Mouse (Mus musculus): ENCODE data around the gene Cbln3. TPM values are rescaled to one million over a fixed set of nuclear protein-coding genes. Genes with fewer than 3 reads are reported as not detected.
A peak's percentile ranks its signal among the peaks of the same experiment; 100 is the strongest.

Cbln3 gene
- polyA plus RNA-seq, 1 experiment, result not detected

DNA sequence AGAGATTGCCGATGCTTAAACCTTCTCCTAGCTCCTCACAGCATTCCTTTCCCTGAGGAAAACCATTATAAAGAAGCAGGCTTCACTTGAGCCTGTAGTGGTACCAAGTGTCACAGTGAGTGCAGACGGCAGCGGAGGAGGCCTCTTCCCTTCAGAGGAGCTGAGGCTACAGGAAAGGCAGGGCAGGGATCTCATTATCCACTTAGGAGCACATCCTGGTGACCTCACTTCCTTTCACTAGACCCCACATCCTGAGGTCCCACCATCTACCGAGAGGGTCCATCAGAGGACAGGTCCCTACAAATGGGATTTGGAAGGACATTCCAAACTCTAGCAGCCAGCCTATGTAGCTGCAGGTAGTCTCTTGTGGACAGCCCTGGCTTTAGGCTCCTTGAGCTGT is 26.6 kb downstream of the Cbln3 start:
- no peaks in the 10 kb centered on the region for H3K36me3 ChIP-seq (ENCODE audit: control insufficient read depth)
- H3K4me3 ChIP-seq (replicated peaks), result no peak overlapping the region
- peaks cover 26% of the 10 kb centered on the region for H3K27me3 ChIP-seq (ENCODE audit: control insufficient read depth)
- H3K9me3 ChIP-seq (ENCODE audit: control insufficient read depth, low read length), result no peaks in the 10 kb centered on the region
- peaks cover 16% of the 10 kb centered on the region for H3K4me1 ChIP-seq (ENCODE audit: control insufficient read depth)
- no peak for TF ChIP-seq GATA1 (IDR thresholded peaks at IDR 0.05; ENCODE audit: low read length)
- TF ChIP-seq TAL1 (IDR thresholded peaks at IDR 0.05; ENCODE audit: low read length), result no peak

GRCm38 (mm10) chr14:55855101-55855561 is 29.1 kb downstream of the Cbln3 start:
- no peaks in the 10 kb centered on the region for H3K9me3 ChIP-seq (ENCODE audit: control insufficient read depth, low read length)
- H3K4me1 ChIP-seq (ENCODE audit: control insufficient read depth), result peaks cover 21% of the 10 kb centered on the region
- no peaks in the 10 kb centered on the region for H3K36me3 ChIP-seq (ENCODE audit: control insufficient read depth)
- H3K27me3 ChIP-seq (ENCODE audit: control insufficient read depth), result peaks cover 29% of the 10 kb centered on the region
- peak overlapping the region; percentile 55 for H3K4me3 ChIP-seq (replicated peaks)
- TF ChIP-seq GATA1 (IDR thresholded peaks at IDR 0.05; ENCODE audit: low read length), result no peak
- no peak for TF ChIP-seq TAL1 (IDR thresholded peaks at IDR 0.05; ENCODE audit: low read length)

DNA sequence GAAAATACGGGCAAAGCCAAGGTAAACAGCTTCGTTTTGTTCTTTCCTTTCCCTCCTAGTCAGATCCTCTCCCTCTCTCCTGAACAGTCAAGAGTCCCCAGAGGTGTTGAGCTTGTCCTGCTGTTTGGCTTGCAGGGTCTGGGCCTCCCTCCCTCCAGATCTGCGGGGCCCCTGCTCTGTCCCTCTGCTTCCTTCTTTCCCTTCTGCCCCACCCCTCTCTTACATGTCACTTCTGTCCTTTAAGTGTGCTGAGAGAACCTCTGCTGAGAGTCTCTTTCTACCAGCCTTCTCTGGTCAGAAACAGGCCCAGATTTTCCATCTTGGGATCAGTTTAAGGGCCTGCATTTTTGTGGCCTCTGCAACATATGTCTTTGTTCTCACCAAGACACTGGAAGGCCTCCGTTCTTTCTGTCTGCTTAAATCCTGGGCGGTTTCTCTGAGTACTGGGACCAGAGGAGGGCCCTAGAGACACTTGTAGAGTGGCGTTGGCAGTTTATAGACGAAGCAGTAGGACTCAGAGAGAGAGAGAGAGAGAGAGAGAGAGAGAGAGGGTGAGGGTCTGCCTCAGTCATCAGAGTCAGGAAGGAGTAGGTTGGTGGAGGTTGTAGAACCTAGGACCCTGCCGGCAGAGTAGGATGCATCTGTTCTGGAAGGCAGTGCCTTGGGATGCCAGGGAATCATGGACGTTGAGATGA is 29.6 kb downstream of the Cbln3 start:
- H3K27me3 ChIP-seq (ENCODE audit: control insufficient read depth), result peaks cover 29% of the 10 kb centered on the region
- H3K9me3 ChIP-seq (ENCODE audit: control insufficient read depth, low read length), result no peaks in the 10 kb centered on the region
- no peaks in the 10 kb centered on the region for H3K36me3 ChIP-seq (ENCODE audit: control insufficient read depth)
- TF ChIP-seq TAL1 (IDR thresholded peaks at IDR 0.05; ENCODE audit: low read length) (no peak), GATA1 (IDR thresholded peaks at IDR 0.05; ENCODE audit: low read length) (no peak)
- H3K4me3 ChIP-seq (replicated peaks), result peak overlapping the region; percentile 55
- peaks cover 21% of the 10 kb centered on the region for H3K4me1 ChIP-seq (ENCODE audit: control insufficient read depth)

DNA sequence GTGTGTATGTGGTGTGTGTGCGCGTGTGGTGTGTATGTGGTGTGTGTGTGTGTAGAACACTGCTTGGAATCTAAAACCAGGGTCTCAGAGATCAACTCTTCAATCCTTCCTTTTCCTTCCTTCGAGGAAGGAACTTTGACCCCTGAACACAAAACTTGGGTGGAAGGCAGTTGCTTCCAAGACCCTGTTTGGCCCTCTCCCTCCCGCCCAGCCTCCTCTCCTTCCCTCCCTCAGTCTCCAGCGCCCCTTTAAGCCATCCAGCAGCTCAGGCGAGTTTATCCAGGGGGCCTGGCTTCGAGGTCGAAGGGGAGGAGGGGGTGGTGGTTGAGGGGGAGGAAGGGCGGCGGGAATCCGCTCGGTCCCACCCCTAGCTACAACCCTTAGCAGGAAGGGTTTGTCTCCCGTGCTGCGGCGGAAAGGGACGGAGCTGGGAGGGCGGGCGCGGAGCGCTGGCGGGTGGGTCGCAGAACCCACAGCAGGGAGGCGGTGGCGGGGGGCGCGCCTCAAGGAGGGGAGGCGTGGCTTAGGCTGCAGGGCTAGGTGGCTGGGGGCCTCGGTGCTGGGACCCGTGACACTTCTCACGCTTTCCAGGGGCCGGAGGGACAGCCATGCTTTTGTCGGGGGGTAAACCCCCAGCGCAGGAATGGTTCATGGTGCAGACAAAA is 30.4 kb downstream of the Cbln3 start, which contains the start of gene Nynrin:
Gene Nynrin (plus strand): TSS at position 390 of the 665 bp plus-strand sequence.
- TF ChIP-seq TAL1 (IDR thresholded peaks at IDR 0.05; ENCODE audit: low read length) (no peak), GATA1 (IDR thresholded peaks at IDR 0.05; ENCODE audit: low read length) (no peak)
- Histone ChIP-seq H3K36me3 (ENCODE audit: control insufficient read depth) (no peaks in the 10 kb centered on the region), H3K4me3 (replicated peaks) (peak within 1 kb of the TSS; percentile 55), H3K27me3 (ENCODE audit: control insufficient read depth) (peaks cover 29% of the 10 kb centered on the region), H3K4me1 (ENCODE audit: control insufficient read depth) (peaks cover 21% of the 10 kb centered on the region), H3K9me3 (ENCODE audit: control insufficient read depth, low read length) (no peaks in the 10 kb centered on the region)

DNA sequence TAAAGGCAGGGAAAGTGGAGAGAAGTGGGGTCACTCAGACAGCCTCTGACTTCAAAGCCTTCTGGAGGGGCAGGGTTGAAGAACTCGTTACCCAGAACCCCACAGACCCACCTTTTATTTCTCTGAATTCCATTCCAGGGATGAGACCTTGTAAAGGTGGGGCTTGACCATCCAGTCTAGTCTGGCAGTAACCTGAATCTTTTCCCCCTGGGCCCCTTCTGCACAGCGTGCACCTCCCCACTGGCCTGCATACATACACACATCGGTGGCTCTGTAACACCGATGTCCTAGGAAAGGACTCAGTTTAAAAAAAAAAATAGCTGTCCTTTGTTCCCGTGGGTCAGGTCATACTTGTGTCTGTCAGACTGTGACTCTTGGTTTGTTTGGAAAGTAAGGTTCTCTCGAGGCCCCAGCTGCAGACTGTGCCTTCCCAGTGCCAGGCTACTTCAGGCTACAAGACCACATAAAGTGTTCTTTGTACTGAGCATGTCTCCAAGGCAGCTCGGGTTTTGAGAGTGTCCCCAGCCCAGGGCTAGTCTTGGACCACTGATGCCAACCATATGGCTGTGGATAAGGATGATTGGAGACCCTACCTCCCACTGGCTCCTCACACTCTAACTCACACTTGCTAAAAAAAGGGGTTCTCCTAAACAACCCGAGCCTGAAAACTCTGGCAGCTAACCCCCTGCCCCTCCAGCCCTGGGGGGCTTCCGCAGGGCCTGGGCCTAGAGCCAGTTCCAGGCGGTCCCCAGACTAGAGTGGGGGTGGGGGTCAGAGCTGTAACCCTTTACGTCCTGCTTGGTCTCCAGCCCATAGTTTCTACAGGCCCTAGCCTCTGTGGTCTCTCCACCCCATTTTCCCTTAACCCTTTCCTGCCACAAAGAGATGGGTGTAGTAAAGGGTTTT is 31.3 kb downstream of the Cbln3 start:
- no peaks in the 10 kb centered on the region for H3K9me3 ChIP-seq (ENCODE audit: control insufficient read depth, low read length)
- no peak overlapping the region for H3K4me3 ChIP-seq (replicated peaks)
- no peaks in the 10 kb centered on the region for H3K36me3 ChIP-seq (ENCODE audit: control insufficient read depth)
- TF ChIP-seq GATA1 (IDR thresholded peaks at IDR 0.05; ENCODE audit: low read length) (no peak), TAL1 (IDR thresholded peaks at IDR 0.05; ENCODE audit: low read length) (no peak)
- H3K27me3 ChIP-seq (ENCODE audit: control insufficient read depth), result peaks cover 29% of the 10 kb centered on the region
- H3K4me1 ChIP-seq (ENCODE audit: control insufficient read depth), result peaks cover 21% of the 10 kb centered on the region

DNA sequence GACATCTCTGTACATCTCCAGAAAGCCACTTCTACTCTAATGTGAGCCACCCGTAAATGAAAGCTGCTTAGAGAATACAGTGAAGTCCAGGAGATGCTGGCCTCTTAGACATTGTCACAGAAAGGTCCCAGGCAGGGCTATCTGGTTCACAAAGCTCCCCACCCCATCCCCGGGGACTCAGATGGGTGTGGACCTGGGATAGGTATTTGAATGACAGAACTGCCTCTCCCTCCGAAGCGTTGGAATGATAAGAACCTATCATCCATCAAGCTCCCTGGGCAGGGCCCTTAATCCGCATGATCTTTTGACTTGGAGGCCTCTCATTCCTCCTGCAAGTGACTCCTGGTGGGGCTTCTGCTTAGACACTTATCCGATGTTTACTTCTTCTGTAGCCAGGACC is 33.3 kb downstream of the Cbln3 start:
- Histone ChIP-seq H3K9me3 (ENCODE audit: control insufficient read depth, low read length) (no peaks in the 10 kb centered on the region), H3K36me3 (ENCODE audit: control insufficient read depth) (no peaks in the 10 kb centered on the region), H3K4me1 (ENCODE audit: control insufficient read depth) (peaks cover 21% of the 10 kb centered on the region), H3K4me3 (replicated peaks) (no peak overlapping the region), H3K27me3 (ENCODE audit: control insufficient read depth) (peaks cover 29% of the 10 kb centered on the region)
- TF ChIP-seq GATA1 (IDR thresholded peaks at IDR 0.05; ENCODE audit: low read length) (no peak), TAL1 (IDR thresholded peaks at IDR 0.05; ENCODE audit: low read length) (no peak)

GRCm38 (mm10) chr14:55845506-55846294 is 38.5 kb downstream of the Cbln3 start:
- Histone ChIP-seq H3K4me3 (replicated peaks) (no peak overlapping the region), H3K27me3 (ENCODE audit: control insufficient read depth) (no peaks in the 10 kb centered on the region), H3K4me1 (ENCODE audit: control insufficient read depth) (peaks cover 2% of the 10 kb centered on the region; the same call in 1 of the 2 replicates), H3K36me3 (ENCODE audit: control insufficient read depth) (no peaks in the 10 kb centered on the region), H3K9me3 (ENCODE audit: control insufficient read depth, low read length) (no peaks in the 10 kb centered on the region)
- TF ChIP-seq TAL1 (IDR thresholded peaks at IDR 0.05; ENCODE audit: low read length), result no peak
- no peak for TF ChIP-seq GATA1 (IDR thresholded peaks at IDR 0.05; ENCODE audit: low read length)

DNA sequence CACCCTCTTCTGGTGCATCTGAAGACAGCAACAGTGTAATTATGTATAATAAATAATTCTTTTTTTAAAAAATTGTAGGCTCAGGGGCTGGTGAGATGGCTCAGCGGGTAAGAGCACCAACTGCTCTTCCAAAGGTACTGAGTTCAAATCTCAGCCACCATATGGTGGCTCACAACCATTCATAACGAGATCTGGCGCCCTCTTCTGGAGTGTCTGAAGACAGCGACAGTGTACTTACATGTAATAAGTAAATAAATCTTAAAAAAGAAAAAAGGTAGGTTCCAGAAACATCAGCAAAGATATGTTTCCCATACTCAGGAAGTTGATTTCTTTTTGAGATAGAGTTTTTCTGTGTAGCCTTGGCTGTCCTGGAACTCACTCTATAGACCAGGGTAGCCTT is 41.4 kb downstream of the Cbln3 start:
- H3K9me3 ChIP-seq (ENCODE audit: control insufficient read depth, low read length), result no peaks in the 10 kb centered on the region
- no peaks in the 10 kb centered on the region for H3K36me3 ChIP-seq (ENCODE audit: control insufficient read depth)
- H3K4me3 ChIP-seq (replicated peaks), result no peak overlapping the region
- TF ChIP-seq TAL1 (IDR thresholded peaks at IDR 0.05; ENCODE audit: low read length) (no peak), GATA1 (IDR thresholded peaks at IDR 0.05; ENCODE audit: low read length) (no peak)
- no peaks in the 10 kb centered on the region for H3K4me1 ChIP-seq (ENCODE audit: control insufficient read depth)
- H3K27me3 ChIP-seq (ENCODE audit: control insufficient read depth), result 0 out of 2 replicates have a peak, but pooled peaks cover 3% of the 10 kb centered on the region
